Mouse (Mus musculus) kidney, postnatal 4 days (tissue): ENCODE measurements at regions not wholly inside any gene's neighbourhood (a gene's known extent, or its start where the extent isn't known, plus 50 kb on each side); places are given as distances from the start of the nearest gene placed in this dataset.

Source experiments
- DNase-seq, 2 experiments: peaks; one replicate each; pipeline ENCODE4 v3.0.0; 2021; ENCODE audit warnings: mixed read lengths in 2 of 2

- no peak for DNase-seq
Measured at GRCm38 (mm10) chr1:77933095-77933766, 263.7 kb downstream of the Pax3 start.

GRCm38 (mm10) chr1:77932226-77932625, 264.7 kb downstream of the Pax3 start:
- no peak for DNase-seq

GRCm38 (mm10) chr1:77930661-77931060, 266.3 kb downstream of the Pax3 start:
- DNase-seq: peak; percentile 35 to 36

- no peak for DNase-seq
Measured at GRCm38 (mm10) chr1:77929552-77929951, 267.4 kb downstream of the Pax3 start.

GRCm38 (mm10) chr1:77926146-77926545, 270.8 kb downstream of the Pax3 start:
- DNase-seq: no peak

GRCm38 (mm10) chr1:77896226-77896625, 300.7 kb downstream of the Pax3 start:
- DNase-seq: peak; percentile 22 to 46

GRCm38 (mm10) chr1:77879026-77879425, 317.9 kb downstream of the Pax3 start:
- no peak for DNase-seq

- DNase-seq: no peak
Measured at GRCm38 (mm10) chr1:77870125-77870524, 326.8 kb downstream of the Pax3 start.

- no peak for DNase-seq
Measured at GRCm38 (mm10) chr1:77869174-77869573, 327.8 kb downstream of the Pax3 start.

GRCm38 (mm10) chr1:77859931-77860330, 337.0 kb downstream of the Pax3 start:
- no peak for DNase-seq

- DNase-seq: no peak
Measured at GRCm38 (mm10) chr1:77854366-77854765, 339.5 kb upstream of the Epha4 start.

GRCm38 (mm10) chr1:77847766-77848615, 333.1 kb upstream of the Epha4 start:
- no peak for DNase-seq

- no peak for DNase-seq
Measured at GRCm38 (mm10) chr1:77846039-77846727, 331.3 kb upstream of the Epha4 start.

- DNase-seq: no peak
Measured at GRCm38 (mm10) chr1:77840672-77841071, 325.8 kb upstream of the Epha4 start.

- no peak for DNase-seq
Measured at GRCm38 (mm10) chr1:77832174-77832573, 317.3 kb upstream of the Epha4 start.

GRCm38 (mm10) chr1:77824716-77825387, 310.0 kb upstream of the Epha4 start:
- no peak for DNase-seq

- peak; percentile 29 to 35 for DNase-seq
Measured at GRCm38 (mm10) chr1:77823801-77824687, 309.2 kb upstream of the Epha4 start.

GRCm38 (mm10) chr1:77820101-77820500, 305.2 kb upstream of the Epha4 start:
- no peak for DNase-seq

GRCm38 (mm10) chr1:77815451-77815850, 300.6 kb upstream of the Epha4 start:
- no peak for DNase-seq

- DNase-seq: no peak
Measured at GRCm38 (mm10) chr1:77811573-77811972, 296.7 kb upstream of the Epha4 start.

GRCm38 (mm10) chr1:77790974-77791373, 276.1 kb upstream of the Epha4 start:
- DNase-seq: no peak

- DNase-seq: peak; percentile 8 to 17
Measured at GRCm38 (mm10) chr1:77754326-77754725, 239.4 kb upstream of the Epha4 start.
